Mouse (Mus musculus) induced T-regulatory cell, adult 2 months (primary cell): Measurements from ENCODE around the gene Smad6.
A peak's percentile ranks its signal among the peaks of the same experiment; 100 is the strongest.

ENCODE experiments used
- DNase-seq: peaks from one replicate; pipeline ENCODE4 v3.0.0-alpha.2; 2012; ENCODE audit warnings: low read depth

Gene Smad6

DNA sequence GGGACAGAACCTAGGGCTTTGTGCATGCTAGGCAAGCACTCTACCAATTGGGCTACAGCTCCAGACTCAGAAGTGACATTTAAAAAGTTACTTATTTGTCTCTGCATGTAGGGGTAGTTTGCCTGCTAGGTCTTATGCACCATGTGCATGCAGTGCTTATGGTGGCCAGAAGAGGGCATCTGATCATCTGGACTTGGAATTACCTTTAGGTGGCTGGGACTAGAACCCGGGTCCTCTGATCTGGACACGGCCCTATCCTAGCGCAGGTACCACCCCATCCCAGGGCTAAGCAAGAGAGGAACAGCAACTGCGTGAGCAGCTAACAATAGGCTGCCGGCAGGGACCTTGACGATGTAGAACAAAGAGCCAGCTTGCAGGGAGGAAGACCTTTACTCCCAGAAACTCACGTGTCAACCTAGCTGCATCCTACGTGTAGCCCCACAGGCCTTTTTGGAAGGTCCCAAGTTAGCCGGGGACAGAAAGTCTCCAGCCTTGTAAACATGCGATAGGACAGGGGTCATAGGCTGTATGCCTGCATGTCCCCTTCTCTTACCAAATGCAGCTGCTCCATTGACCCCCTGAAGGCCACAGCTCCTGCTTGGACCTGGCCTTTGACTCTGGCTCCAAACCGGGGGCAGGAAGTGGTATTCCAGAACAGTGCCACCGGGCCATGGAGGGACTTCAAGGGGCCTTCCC, 38.8 kb downstream of the Smad6 start:
- peak; percentile 20 for DNase-seq

DNA sequence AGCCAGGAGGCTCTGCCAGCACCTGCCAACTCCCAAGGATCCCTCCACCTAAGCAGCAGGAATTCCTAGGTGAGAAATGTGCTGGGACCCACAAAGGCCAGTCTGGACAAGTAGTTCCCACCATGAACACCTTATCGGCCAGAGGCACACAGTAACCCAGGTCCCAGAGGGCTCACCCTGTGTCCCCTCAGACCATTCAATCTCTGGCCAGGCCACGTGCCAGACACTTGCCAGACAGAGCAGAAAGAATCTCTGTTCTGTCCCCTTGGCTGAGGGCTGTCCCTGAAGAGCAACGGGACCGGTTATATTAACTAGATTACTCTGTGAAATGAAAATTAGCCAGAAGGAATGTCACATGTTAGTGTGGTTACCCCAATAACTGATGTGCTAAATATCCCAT, 39.9 kb downstream of the Smad6 start:
- DNase-seq: no peak

DNA sequence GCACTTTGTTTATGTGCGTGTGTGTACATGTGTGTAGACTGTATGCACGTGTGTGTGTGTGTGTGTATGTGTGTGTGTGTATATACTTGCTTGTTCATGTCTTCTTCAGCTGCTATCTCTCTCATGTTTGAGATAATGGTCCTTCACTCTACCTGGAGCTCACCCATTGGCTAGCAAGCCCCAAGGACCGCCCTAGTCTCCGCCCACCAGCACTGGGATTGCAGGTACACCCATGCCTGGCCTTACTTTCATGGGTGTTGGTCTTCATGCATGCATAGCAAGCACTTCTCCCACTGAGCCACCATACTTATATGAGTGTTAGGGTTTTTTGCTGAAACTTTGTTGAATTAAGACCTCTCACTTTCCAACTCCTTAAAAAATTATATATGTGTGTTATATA, 40.5 kb downstream of the Smad6 start:
- no peak for DNase-seq

DNA sequence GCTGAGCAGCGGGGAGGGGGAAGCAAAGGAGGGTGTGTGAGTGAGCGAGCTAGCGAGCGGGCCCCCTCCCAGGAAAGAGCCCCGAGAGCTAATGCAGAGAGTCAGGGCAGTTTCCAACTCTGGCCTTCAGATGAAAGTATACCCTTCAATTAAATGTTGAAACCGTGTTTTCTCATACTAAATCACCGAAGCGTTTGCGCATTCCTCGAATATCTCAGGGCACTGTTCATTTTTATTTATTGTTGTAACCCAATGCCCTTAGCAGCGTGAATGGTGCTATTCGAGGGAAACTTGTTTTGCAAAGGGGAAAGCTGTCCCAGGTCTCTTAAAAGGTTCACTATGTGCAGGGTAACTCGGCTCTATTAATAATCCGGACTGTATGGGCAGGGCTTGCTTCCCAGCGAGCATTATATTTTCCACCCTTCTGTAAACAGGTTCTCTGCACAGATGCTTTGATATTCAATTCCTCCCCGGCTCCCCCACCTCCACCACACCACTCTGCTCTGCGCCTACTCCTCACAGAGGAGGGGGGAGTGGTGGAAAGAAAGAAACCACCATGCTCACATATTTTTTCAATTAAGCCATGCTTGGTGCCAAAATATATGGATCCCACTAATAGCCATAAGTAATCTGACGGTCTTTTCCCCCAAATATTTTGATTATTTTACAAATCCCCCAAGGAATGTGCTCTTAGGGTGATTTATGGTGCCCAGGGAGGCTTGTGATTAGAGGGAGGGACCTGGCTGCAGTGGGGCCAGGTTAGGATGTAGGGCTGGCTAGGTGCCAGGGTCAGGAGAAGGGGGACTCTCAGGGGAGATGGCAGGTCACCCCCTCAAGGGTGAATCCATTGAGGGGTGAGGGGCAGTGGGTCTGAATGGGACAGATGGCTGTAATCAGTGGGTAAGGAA, 41.4 kb downstream of the Smad6 start:
- no peak for DNase-seq

DNA sequence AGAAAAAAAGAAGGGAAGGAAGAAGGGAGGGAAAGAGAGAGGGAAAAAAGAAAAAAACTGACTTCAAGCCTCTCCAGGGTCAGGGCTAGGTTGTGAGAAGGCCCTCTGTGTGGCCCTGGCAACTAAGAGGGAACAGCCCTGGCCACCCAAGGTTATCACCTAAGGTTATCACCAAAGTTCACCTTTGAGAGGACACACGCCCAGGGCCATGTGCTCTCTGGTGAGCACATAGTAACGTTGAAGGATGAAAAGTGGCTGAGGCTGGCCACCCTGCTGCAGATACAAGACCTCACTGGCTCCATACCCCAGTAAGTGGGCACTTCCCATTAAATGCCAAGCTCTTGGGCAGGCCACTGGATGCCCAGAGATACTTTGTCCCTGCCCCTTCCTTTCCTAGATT, 42.6 kb downstream of the Smad6 start:
- no peak for DNase-seq

DNA sequence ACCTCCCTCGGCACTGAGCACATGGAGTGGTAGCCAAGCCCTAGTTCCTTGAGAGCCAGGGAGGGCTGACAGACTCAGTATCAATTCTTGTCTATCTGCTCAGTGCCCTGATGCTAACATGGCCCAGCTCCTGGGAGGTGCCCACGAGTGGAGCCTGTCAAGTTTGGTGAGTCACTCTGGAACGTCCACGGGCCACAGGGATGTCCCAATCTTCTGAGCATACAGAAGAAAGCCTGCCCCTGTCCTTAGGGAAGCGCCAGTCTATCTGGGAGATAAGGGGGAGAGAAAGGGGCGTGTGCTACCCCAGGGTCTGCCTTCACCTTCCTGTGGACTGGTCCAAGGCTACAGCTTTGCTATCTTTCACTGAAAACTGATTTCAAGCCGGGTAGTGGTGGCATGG, 43.2 kb downstream of the Smad6 start:
- no peak for DNase-seq

DNA sequence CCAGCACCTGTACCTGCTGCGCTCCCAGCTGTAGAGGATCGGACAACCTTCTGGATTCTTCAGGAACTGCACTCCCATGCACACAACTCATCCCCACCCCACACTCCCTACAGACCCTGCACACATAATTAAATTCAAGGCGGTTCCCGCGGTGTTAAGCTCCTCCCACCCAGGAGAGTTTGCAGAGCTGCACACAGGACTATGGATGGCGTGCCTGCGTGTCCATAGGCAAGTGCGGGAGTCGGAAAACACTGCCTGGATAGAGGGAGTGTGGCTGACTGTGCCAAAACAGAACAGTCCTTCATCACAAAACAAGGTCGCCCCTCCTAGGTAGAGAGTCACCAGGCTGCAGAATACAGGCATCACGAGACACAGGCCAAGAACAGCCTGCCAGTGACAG, 45.9 kb downstream of the Smad6 start:
- no peak for DNase-seq

DNA sequence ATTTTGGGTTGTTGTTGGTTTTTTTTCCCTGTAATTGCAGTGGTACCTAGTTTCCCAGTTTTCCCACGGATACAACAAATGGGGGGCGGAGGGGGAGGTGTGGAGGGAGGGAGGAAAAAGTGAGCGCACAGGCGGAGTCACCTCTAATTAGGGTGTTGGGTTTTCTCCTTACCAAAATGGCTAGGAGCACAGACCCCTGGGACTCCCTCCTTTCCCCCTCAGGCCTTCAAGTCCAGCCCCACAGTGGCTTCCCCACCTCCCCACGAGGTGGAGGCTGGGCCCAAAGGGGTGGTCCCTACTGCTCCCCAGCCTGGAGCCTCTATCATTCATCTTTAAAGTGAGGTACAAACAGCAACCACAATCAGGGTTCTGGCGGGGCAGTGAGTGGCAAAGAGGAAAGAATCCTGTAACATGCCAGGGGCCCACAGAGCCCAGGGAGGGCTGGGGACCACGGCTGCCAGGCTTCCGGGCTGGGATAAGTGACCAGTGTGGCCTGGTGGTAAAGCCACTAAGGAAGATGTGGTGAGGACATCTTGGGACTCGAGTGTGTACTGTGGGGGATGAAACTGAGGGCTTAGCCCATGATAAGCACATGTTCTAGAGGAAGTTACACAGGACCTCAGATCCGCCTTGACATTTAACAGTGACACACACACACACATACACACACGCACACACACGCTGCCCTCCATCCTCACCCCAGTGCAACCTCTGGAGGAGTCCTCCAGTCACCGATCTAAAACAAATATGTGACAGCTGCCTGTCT, 47.4 kb downstream of the Smad6 start:
- DNase-seq: no peak

DNA sequence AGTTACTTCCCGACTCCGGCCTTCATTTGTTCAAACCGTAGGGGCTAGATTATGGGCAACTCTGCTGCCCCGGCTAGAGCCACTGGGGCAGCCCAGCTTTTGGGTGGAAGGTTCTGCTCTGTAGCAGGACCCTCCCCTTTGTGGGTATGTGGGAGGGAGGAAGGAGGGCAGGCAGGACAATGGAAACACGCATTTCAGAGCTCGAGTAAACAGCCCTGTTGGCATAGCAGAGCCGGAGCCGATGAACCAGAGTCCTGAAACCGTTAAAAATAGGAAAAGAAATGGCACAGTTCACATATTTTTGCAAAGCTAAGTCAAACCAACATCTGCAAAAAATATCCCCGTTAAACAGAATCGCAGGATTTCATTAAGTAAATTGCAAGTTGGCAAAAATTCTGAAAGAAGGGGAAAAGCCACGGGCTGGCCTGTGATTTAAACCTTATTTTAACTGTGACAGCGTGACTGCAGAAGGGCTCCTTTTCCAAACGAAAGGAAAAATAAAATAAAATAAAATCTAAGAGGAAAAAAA, 48.1 kb downstream of the Smad6 start:
- DNase-seq: no peak

DNA sequence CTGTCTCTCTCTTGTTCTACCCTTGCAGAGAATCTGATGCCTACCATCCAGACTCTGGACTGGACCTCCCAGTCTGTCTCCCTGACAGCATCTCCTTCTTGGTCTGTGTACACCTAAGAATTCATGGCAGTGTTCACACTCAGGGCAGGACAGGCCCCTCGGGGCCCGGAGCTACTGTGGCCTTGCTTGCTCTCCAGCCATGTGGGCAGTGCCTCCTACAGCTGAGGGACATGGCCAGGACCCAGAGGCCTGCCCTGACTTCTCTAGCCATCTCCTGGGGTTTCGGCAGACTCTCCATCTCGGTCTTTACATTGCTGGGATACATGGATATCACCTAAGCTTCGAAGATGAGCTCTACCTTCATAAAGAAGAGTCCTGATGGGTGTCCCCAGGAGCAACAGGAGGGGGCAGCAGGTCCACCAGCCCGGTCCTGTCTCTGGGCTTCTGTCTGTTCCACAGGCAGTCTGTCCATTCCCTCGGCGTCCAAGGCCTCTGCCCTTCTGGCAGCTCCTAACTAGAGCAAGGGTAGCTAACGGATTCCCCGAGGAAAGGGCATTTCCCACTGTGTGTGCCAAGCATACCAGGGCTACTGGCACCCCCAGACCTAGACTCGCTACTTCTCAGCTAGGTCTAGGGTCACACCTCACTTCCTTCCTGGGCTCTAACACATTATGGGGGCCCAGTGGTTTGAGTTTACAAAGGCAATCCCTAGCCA, 49.1 kb downstream of the Smad6 start:
- no peak for DNase-seq

DNA sequence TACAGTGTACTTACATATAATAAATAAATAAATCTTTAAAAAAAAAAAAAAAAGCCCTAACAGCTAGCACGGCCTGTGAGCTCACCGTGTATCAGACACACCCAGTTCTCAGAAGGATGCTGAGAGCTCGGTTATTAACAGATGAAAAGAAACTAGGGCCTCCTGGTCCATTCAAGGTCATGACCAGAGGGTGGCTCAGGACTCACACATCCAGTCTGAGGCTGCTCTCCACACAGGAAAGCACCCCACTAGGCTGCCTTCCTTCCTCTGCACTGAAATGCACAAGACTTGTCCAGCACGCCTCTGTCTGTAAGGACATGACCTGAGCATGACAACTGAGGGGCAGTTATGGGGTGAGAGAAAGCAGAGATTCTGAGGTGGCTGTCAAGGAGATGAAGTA, 50.3 kb downstream of the Smad6 start:
- no peak for DNase-seq

DNA sequence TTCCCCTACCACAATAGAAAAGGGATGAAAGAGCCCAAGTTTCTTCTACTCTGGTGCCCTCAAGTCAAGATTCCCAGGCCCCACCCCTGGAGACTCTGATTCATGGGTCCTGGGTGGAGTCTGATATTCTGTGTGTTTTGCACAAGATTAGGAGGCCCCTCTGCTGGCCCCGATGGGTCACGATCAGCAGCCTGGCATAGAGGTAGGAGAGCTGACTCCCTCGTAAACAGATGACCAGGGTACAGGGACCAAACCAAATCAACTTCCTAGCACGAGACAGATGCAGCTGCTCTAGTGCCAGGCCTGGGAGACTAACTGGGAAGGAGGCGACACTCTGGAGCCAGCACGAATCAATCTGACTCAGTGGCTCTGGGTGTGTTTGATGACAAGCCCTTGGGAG, 51.0 kb downstream of the Smad6 start:
- DNase-seq: no peak

DNA sequence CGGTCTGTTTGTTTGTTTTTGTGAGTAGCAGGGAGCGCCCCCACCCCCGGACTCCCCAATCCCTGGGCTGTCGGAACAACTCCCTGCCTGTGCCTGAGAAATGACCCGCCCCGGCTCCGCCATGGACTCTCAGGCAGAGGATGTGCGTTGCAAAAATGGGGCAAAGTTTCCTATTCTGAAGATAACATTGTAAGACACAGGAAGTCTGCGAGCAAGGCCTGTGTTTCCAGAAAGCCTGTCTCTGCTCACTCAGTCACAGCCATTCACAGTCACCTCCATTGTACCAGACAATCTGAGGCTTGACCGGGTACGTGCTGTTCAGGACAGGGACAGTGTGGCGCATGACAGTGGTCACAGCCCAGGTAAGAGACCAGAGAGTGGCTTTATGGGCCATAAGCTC, 51.5 kb downstream of the Smad6 start:
- DNase-seq: no peak

DNA sequence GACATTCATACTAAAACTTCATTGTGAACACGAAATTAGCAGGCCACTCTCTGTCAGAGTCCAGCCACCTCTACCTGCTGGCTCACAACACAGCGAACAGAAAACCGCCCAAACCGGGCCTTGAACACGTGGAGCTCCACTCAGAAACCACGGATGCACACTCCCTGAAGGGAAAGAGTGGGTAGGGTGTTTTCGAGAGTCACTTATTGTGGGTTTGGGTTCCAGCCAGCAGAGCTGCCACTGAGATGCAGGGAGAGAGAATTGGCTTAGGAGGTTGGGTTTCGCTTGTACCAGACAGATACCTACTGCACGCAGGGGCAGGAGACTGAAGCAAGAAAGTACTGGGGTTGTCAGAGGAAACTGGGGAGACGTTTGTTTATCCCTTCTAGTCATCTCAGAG, 52.4 kb downstream of the Smad6 start:
- DNase-seq: no peak

DNA sequence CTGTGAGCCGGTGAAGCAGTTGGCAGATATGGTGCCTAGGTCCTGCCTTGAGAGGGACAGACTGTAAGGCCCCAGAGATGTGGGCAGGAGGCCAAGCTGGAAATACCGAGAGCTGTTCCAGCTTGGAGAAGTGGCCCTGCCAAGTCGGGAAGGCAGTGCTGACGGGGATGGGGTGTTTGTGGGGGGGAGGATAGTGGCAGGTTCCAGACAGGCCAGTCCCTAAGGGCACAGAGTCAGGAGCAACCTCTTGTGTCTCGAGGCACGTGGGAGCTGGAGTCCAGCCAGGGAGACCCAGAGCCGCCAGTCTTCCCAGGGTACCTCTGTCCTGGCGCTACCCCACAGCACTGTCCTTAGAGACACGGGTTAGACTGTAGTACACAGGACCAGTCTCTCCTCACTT, 53.3 kb downstream of the Smad6 start:
- DNase-seq: no peak

DNA sequence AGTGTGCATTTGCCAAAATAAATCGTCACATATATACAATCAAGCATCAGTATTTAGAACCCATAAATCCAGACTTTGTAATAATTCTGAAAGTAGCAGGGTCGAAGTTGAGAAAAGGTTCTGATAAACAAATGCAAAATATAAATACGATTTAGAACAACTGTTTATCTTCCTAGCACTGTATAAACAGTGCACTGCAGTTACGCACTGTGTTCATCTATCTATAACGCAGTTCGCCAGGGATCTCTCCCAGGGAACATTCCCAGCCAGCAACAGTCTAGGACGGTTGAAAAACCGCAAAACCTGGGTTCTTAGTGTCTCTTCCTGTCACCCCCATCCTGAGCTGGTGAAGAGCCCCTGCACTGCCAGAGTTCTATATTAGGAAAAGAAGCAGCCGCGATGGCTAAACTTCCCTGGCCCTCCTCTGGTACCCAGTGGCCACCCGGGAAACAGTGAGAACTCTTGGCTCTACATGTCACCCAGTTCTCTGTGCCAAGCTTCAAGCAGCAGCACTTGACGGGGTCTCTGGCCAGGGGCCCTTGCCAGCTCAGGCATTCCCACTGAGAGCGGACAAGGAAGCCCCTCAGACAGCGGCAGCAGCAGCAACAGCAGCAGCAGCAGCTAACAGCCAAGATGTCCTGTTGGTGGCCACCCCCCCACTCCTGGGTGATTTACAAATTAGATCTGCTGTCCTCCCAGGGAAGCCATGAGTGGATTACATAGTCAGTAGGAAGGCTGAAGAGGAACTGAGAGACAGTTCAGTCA, 54.3 kb downstream of the Smad6 start:
- no peak for DNase-seq

DNA sequence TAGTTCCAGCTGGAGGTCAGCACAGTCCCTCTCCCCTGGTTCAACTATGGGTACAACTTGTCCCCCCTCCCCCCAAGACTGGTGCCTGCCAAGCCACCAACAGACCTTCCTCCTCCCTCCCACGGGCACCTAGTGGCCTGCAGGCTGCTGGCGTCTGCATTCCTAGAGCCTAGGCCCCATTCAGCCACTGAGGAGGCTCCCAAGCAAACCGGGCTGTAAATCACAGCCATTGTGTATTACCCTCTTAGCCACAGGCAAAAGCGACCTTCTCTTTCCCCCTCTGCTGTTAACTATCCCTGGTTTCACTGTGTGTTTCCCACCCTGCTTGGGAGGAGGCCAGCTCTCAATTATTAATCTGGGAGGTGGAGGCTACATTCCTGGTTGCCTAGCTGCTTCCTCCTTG, 56.3 kb downstream of the Smad6 start:
- DNase-seq: no peak

DNA sequence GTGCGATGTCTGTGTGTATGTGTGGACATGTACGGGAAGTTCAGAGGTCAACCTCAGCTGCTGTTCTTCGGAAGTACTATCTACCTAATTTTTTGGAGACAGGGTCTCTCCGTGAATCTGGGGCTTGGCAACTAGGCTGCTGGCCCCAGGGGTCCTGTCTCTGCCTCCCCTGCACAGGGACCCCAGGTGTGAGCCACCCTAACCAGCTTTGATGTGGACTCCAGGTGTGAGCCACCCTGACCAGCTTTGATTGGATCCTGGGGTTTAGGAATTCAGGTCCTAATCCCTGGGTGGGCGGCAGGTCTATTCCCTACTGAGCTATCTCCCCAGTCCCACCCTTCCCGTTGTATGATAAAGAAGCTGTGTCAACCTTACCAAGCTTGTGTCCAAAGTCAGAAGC, 60.0 kb downstream of the Smad6 start:
- no peak for DNase-seq

DNA sequence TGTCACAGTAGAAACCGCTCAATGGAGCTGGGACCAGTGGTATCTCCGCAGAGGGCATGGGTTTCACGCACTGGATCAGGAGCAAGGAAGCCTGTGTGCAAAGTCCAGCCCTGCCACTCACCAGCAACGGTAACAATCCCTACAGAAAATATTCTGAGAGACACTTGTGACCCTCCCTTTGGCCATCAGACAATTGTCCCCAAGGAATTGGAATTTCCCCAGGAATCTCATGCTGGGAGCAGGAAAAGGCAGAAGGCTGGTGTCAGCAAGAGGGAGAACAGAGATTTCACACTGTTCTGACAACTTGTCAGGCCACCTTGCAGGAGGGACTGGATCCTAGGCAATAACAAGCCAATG, 61.1 kb downstream of the Smad6 start:
- DNase-seq: no peak

DNA sequence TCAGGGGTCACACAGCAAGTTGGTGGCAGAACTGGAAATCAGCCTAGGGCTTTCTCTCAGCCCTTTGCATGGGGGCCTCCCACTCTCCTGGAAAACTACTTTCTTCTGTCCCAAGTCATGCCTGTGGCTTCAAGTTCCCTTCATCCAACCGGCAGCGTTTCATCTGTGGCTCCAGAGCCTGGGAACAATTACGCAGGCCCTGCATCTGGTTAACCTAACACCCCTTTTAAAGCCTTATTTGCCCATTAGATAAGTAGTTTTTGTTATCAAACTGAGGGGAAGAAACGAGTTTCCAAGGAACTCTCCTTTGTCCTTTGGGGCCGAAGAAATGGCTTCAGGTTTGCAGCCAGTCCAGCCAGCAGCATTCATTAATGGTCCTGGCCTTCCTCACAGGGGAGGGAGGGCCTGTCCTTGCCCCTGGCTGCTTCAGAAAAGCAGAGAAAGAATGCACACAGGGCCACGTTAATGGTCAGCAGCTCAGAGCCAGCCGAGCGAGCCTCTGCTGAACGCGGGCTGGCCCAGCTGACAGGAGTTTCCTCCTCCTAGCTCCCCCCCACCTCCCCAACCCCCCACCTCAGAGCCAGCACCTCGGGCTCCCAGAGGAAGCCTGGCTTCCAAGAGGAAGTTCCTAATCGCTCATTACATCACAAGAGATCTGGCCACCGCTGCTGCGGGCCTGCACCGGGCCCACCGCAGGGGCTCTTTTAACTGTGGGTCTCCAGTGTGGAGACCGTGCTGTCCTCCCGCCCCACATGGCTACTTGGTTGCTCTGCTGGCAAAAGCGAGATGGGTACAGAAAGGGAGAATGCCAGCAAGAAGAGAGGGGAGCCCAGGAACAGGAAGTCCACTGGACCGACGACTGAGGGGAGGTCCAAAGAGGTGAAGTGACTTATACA, 61.7 kb downstream of the Smad6 start:
- no peak for DNase-seq
